Mouse (Mus musculus): ENCODE data around the gene Pdzrn3.

Gene Pdzrn3

DNA sequence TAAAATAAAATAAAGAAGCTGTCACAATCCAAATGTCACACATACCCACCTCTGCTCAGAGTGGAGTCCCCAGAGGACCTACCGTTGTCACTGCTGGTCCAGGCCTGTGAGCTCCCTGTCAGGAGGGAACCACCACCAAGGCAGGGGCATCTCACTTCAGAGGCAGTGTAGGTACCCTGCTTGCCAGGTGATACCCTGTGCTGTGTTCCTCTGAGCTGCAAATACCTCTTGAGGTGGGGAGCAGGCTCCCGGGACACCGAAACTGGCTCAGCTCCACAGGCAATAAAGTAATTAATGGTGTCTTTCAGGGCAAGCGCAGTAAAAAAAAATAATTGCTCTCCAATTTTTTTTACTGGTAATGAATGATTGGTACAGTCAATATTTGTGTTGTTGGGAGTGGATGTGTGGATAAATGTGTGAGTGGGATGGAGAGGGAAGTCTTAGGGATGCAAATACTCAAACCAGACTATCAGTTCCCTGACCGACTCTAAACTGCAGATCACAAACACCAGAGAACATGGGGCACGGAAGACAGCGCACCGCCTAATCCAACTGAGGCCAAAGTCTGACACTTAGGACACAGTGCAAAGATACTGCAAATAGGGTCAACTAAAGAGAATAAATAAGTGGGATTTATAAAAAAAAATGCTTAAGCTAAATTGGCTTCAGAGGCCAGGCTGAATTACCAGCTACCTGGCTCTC is 162.8 kb downstream of the Pdzrn3 start:
- DNase-seq (ENCODE audit: extremely low read depth, insufficient read length, low spot score) = no peak

DNA sequence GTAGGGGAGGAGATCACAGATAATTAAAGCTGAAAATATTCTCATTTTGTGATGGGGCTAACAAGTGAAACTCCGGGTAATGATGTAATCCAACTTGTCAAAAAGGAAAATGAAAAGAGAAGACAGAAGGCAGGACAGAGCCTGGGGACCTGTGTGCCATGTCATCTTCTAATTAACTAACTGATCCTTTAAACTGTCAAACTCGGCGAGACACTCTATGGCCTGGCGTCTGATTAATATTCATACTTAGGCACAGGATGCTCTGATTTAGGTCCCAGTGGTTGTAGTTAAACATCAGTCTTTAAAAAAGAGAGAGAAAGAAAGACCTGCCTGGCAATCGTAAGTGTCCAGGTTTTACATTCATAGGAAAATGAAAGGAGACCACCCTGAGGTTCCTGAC is 164.6 kb downstream of the Pdzrn3 start:
- no peak for DNase-seq (ENCODE audit: extremely low read depth, insufficient read length, low spot score)

DNA sequence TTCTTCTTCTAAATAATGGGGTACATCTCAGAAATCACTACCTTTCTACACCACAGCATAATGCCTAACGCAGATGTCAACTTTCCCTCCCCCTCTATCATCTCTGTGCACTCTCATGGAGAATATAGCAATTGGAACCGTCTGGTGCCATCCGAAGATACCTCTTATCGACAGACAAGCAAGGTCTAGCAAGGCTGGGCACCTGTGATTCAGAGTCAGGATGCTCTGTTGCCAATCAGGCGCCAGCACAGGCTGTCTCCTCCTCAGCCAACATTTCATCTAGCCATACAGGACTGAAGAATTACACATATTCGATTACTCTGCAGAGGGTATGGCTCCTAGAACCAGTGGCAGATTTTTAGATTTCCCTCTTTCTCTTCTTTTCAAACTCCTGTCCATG is 165.6 kb downstream of the Pdzrn3 start:
- no peak for DNase-seq (ENCODE audit: extremely low read depth, insufficient read length, low spot score)

DNA sequence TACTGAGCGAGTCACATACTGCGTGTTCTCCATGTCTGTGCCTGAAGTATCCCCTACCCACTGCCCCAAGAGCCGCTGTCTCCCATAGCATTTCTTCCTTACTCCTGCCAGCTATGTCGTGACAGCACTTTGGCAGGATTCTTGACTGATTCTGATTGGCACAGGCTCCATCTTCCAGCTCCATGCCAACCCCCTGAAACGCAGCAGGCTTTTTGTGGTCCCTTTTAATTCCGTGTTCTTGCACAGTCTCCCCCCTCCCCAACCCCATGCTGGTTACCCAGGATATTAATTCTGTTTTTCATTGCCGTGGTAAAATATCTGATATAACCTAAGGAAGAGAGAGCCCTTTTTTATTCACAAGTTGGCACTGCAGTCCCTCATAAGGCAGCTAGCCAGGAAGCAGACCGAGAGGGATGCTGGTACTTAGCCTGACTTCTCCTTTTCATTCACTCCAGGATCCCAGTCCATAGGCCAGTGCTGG is 166.3 kb downstream of the Pdzrn3 start:
- DNase-seq (ENCODE audit: extremely low read depth, insufficient read length, low spot score) = no peak

DNA sequence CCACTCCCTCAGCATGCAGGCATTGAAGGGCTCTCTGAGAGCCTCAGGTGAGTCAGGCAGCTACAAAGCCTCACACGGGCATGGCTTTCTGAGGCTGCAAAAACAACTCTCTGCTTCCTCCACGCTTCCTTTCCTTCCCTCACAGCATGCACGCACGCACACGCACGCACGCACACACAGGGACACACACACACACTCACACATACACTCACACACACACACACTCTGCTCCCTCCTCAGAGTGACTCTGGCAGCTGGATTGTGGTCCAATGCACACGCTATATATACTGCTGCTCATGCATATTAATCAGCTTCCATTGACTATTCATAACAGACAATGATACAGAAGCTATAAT is 178.8 kb downstream of the Pdzrn3 start:
- DNase-seq (ENCODE audit: extremely low read depth, insufficient read length, low spot score) = no peak

DNA sequence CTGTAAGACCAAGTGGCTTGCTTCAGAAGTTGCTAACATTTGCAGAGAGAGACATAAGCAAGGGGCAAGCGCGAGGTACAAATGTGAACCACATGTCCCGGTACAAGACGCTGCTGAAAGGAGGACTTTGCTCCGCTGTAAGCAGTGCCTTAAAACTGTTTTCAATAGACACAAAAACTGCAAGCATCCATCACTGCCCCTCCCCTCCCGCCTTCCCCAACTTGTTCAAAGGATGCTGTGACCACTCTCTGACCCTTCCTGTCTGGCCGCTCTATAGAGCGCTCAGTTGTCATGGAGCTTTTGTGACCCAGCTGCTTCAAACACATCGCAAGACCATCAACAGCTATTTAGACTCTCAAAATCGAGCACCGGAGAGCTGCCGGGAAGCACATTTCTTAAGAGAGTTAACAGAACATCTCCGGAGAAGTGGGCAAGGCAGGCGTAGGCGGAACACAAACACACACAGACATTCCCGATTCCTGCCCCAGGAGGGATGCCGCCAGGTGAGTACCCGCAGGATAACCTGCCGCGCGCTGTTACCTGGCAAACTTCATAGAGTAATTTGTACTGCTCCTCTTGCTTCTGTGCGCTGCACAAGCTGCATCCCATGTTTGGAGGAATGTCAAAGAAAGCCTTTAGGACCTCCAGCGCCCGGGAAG is 179.3 kb downstream of the Pdzrn3 start:
- DNase-seq (ENCODE audit: extremely low read depth, insufficient read length, low spot score) = no peak

DNA sequence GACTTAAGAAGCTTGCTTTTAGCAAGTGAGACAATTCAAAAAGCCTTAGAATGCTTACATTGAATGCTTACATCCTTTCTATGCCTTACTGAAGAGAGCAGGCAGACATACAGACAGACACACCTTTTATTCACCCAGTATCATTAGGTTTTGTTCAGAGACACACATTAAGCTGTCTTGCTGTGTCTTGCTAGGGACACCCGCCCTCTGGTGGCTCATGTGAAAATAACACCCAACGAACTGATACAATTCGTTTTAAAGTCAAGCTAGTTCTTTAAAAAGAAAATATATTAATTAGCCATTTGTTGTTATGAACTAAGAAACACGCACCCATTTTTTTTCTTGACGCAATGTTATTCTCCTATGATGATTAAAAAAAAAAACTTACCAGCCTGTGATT is 180.1 kb downstream of the Pdzrn3 start:
- DNase-seq (ENCODE audit: extremely low read depth, insufficient read length, low spot score) = no peak

DNA sequence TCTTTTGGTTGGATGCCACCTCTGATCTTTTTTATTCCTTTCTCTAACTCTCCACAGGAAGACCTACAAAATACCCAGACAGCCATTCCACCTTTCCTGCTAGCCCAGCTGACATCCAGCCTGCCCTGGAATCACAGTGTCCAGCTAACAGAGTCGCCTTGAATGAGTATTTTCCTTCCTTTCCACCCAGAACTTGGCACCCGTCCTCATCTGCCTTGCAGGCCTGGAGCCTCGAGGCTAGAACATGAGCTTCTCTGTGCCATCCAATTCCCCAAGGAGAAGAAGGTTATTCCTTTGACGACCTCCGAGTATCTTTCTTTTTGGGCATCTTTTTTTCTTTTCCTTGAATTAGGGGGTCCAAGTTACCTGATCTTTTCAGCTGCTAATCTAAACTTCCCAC is 181.8 kb downstream of the Pdzrn3 start:
- no peak for DNase-seq (ENCODE audit: extremely low read depth, insufficient read length, low spot score)

DNA sequence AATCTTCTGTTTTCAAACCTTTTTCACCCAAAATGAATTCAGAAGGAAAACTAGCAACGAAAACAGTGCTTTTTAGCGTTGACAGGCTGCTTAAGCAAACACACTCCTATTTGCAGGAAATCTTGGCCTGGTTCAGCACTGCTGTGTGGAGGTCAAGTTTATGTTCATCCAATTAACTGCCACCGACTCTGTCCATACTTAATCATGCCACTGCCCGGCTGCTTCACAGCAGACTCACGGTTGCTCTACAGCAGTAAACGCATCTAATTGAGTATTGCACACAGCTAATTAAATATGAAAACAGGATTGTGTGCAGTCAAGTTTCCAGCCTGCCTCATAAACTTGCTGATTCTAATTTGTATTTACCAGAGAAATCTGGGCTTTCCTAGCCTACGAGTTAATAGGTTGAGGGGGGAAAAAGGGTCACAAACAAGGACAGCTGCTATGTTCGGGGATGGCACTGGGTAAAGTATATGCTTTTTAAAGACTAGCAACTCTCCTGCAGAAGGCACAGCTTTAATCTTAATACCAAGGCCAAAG is 183.2 kb downstream of the Pdzrn3 start:
- no peak for DNase-seq (ENCODE audit: extremely low read depth, insufficient read length, low spot score)

DNA sequence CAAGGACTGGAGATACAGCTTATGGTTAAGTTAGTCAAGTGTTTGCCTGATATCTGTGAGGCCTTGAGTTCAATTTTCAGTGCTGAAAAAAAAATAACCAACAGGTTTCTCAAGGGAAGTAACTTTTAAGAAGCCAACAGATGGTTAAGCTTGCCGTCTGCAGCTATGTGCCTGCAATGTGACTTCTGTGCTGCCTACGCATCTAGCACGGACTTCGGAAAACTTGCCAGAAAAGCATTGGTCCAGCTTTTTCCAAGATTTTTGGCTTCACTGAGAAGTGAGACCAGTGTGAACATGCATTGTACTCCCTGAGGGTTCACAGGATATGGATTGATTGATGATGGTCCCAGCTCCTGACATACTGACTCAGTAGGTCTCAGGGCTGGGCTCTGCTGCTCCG is 186.1 kb downstream of the Pdzrn3 start:
- no peak for DNase-seq (ENCODE audit: extremely low read depth, insufficient read length, low spot score)

DNA sequence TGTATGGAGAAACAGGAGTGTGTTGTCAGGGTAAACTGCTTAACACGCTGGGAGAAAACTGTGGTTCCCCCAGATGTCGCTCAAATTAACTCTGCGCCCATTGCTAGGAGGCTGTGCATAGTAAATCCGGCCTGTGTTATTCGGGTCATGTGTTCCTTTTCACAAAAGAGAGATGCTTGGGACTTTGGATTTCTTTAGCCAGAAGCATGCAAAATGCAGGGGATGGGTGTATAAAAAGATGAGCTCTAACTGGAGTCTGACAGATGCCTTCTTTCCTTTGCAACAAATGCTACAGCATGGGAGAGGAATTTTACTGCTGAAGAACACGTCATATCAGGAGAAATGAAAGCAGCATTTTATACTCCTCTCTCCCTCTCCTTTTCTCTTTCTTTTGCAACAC is 190.4 kb downstream of the Pdzrn3 start:
- no peak for DNase-seq (ENCODE audit: extremely low read depth, insufficient read length, low spot score)

DNA sequence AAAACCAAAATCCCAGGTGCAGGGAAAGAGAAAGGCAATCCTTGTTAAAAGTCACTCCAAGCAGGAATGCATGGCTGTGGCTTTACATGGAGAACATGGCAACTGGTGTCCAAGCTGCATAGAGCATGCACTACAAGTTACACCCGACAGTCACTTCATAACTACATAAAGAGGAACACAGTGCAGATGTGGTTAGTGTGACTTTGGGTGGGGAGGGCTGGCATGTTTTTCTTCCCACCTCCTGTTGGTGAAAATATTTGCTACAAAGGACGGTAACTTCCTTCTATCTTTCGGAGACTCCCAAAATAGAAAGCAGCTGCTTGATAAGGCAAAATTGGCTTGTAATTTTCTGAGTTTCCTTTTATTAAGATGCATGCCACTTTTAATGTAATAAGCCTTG is 190.8 kb downstream of the Pdzrn3 start:
- no peak for DNase-seq (ENCODE audit: extremely low read depth, insufficient read length, low spot score)

DNA sequence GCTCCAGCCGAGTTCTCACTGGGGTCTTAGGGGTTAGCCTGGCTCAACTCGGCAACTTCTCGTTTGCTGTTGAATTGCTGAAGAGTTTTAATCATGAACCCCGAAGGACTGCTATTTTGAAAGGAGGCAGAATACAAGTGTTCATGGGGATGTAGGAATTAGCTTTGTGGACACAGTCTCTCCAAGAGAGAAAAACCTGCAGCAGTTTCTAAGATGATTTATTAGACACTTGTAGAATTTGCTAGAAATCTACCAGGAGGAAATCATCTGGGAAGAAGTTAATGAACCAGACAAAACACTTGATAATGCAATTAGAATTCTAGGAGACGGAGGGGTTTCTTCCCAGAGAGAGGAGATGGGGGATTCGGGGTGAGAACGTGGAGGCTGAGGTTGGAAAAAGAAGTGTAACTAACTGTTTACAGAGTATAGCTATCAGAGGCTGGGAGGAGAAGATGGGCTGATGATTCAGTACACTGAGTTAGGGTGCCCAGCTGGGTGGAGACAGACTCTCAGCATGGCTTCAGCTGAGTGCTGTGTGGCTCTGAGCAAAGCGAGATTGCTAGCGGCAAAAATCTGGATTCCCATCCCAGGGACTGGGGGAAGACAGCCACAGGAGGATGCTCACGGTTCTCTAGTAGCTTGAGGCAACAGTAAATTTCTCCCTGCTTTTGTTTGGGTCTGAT is 193.5 kb downstream of the Pdzrn3 start:
- no peak for DNase-seq (ENCODE audit: extremely low read depth, insufficient read length, low spot score)

DNA sequence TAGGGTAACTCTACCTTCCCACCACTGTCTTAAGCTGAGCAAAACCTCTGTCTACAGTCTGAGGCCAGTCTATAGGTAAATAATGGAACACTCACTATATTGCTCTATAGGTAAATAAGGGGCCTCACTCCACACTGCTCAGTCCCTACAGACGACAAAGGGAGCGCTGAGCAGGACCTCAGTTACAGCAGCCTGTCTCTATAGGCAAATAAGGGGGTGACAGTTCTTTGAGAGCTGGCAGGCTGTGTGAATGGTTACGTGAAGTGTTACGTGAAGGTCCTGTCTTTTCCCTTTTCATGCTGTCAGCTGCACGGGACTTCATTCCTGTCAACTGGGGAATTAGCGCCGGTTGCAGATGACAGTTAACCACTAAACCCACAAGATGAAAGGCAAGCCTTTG is 207.0 kb downstream of the Pdzrn3 start:
- no peak for DNase-seq (ENCODE audit: extremely low read depth, insufficient read length, low spot score)

DNA sequence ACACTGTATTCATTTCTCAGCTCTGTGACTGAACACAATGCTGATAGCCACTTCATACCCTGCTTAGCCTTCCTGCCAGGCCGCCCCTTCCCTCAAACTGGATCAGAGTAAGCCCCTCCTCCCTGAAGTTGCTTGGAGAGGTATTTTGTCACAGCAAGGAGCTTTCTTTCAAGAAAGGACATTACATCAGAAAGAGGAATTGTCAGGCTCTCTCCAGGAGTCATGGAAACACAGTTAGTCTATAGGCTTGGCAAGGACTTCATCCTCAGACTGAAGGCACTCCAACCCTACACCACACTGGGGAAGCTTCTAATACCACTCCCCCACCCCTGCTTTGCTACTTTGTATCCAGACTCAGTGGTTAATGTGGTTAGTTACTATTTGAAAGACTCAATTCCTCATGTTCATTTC is 224.2 kb downstream of the Pdzrn3 start:
- DNase-seq (ENCODE audit: extremely low read depth, insufficient read length, low spot score) = no peak

DNA sequence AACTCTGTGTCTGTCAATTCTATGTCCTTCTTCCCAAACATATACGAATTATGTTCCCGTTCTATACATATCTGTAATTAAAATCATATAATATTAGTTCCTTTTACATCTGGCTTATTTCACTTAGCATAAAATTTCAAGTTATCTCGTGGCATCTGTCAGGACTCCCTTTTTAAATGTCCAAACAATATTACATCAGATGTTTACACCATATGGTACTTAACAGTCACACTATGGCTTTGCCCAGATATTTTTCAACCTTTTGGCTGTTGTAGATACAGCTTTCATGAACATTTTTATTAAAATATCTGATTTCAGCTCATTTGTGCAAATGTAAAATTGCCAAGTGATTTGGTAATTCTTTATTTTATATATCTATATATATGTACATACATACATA is 242.3 kb downstream of the Pdzrn3 start:
- DNase-seq (ENCODE audit: extremely low read depth, insufficient read length, low spot score) = no peak

DNA sequence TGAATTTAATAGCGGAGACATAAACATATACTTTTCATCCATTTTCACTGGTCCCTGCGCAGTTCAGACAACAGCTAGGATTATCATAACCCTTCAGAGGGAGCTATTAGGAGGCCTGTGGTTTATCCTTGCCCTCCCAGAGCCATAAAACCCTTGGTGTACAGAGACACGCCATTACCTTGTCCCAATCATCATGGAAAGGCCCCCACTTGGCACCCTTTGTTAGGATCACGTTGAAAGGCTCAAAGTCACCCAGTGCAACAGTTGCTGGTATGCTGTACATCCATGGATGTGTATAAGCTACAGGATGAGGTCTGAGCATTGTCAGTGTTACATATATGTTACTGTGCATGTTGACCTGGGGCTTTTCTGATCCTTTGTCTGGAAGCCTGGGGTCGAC is 252.3 kb downstream of the Pdzrn3 start:
- no peak for DNase-seq (ENCODE audit: extremely low read depth, insufficient read length, low spot score)

DNA sequence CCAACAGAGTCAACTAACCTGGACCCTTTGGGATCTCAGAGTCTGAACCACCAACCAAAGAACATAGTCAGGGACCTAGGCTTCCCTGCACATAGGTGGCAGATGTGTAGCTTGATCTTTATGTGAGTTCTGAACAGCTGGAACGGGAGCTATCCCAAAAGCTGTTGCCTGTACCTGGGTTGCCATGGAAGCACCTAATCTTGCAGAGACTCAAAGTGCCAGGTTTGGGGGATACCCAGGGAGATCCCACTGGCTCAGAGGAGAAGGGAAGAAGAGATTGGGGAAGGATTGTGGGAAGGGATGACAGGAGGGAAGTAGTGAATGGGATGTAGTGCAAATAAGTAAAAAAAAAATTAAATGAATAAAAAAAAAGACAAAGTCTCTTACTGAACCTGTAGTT is 268.7 kb downstream of the Pdzrn3 start:
- DNase-seq (ENCODE audit: extremely low read depth, insufficient read length, low spot score) = no peak

DNA sequence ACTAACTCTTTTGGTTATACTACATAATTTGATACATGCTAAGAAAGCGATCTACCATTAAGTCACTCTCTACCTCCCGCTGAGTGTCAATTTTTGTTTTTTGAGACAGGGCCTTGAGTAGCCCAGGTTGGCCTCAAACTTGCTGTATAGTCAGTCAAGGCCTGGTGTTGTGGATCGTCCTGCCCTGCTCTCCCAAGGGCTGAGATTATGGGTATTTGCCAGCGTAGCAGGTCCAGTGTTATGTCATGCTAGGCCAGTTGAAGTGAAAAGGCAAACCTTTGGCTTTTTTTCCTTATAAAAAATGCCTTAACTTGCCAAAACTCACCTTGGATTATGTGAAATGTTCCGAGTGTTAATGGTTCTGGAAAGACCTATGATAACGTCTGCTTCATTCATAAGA is 274.2 kb downstream of the Pdzrn3 start:
- DNase-seq (ENCODE audit: extremely low read depth, insufficient read length, low spot score) = no peak

DNA sequence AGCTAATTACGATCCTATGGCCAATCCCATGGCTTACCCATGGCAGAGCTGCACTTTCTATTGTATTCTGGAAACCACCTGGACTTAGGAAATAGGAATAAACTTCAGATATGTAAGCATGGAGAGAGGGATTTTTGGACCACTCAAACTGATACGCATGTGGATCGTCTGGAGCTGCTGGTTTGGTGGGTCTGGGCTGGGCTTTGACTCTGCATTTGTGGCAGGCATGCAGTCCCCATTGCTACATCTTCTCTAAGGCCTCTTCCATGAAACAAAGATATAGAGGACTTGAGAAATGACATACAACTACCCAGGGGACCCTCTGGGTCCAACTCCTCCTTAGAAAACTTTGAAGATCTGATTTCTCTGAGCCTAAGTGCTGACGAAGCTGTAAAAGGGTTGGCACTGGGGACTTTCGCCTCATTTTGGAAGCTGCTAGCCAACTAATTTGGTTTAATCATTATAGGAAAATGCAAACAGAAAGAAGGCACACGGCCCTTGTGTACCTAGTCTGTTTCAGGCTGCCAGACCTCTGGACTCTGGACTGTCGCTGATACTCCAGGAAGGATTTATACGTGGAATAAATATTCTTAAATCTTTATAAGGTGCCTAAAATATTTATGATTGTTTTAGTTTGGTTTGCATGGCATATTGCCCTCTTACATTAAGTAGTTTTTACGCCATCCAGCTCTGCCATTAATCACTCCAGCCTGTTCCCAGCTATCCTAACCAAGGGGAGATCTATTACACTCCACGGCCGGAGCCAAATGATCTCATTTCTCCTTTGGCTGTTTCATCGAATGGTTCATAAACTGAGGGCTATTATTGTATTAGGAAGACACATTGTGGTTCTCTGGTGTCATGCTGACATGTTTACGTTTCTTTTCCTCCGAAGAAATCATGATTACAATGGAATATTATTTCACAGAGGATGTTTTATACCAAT is 275.7 kb downstream of the Pdzrn3 start:
- no peak for DNase-seq (ENCODE audit: extremely low read depth, insufficient read length, low spot score)
